Mouse (Mus musculus): ENCODE data around the gene Wfdc21. TPM values are rescaled to one million over a fixed set of nuclear protein-coding genes. Genes with fewer than 3 reads are reported as not detected.

Gene Wfdc21
- polyA plus RNA-seq, 1 experiment from 2014 or later, result not detected

DNA sequence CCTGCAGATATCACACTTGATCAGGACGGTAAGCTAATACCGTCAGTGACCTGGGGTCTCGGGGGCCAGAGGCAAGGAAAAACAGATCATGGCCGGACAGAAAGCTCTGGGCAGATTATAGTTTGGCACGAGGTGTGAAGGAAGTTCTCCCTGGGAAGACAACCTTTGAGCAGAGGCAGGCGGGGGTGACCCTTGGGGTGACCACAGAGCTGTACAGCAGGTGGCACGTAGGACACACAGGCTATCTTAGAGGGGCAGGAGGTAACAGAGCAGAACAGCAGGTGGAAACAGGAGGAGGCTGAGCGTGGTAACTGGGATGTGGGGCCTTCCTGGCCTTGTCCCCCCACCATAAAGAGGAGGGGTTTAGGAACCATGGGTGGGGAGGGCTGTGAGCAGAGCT, 41.6 kb downstream of the Wfdc21 start:
- Histone ChIP-seq H3K4me3 (ENCODE audit: low read depth, low read length) (no peak overlapping the region), H3K27ac (ENCODE audit: low read depth, low read length) (no peak overlapping the region), H3K27me3 (ENCODE audit: control insufficient read depth, insufficient read depth, low read length) (no peaks in the 10 kb centered on the region), H3K36me3 (ENCODE audit: control insufficient read depth, insufficient read depth, low read length) (no peaks in the 10 kb centered on the region), H3K4me2 (replicated peaks; ENCODE audit: low read depth, low read length) (no peak overlapping the region), H3K9ac (ENCODE audit: low read depth, low read length) (no peak overlapping the region), H3K9me3 (ENCODE audit: control insufficient read depth, low read length) (no peaks in the 10 kb centered on the region), H3K4me1 (replicated peaks; ENCODE audit: control insufficient read depth, insufficient read depth, low read length) (no peaks in the 10 kb centered on the region)
- ATAC-seq (ENCODE audit: low FRiP score) (no peak), DNase-seq (ENCODE audit: low spot score) (no peak)
- 75% methylated on average over 8 of the region's 8 CpGs for WGBS

DNA sequence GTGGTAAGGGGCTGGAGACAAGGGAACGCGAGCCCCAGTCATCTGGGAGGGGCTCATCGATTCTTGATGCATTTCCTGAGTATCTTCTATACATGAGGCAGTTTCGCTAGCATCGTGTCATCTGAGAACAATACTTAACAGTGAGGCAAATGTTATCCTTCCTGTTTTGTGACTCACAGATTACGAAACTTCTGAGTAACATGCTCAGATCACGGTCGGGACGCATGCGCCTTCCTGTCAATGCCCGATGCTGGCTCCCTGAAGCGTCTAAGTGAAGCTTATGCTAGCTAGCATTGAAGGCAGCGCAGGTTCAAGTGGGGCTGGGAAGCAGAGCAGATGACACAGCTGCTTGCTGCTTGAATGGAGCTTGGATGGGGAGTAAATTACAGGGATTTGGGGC, 42.5 kb downstream of the Wfdc21 start:
- Histone ChIP-seq H3K36me3 (ENCODE audit: control insufficient read depth, insufficient read depth, low read length) (no peaks in the 10 kb centered on the region), H3K4me3 (ENCODE audit: low read depth, low read length) (no peak overlapping the region), H3K9me3 (ENCODE audit: control insufficient read depth, low read length) (no peaks in the 10 kb centered on the region), H3K27me3 (ENCODE audit: control insufficient read depth, insufficient read depth, low read length) (no peaks in the 10 kb centered on the region), H3K4me2 (replicated peaks; ENCODE audit: low read depth, low read length) (no peak overlapping the region), H3K4me1 (replicated peaks; ENCODE audit: control insufficient read depth, insufficient read depth, low read length) (no peaks in the 10 kb centered on the region), H3K27ac (ENCODE audit: low read depth, low read length) (no peak overlapping the region), H3K9ac (ENCODE audit: low read depth, low read length) (no peak overlapping the region)
- WGBS, result 74% methylated on average over 13 of the region's 13 CpGs
- no peak for ATAC-seq (ENCODE audit: low FRiP score)
- no peak for DNase-seq (ENCODE audit: low spot score)

DNA sequence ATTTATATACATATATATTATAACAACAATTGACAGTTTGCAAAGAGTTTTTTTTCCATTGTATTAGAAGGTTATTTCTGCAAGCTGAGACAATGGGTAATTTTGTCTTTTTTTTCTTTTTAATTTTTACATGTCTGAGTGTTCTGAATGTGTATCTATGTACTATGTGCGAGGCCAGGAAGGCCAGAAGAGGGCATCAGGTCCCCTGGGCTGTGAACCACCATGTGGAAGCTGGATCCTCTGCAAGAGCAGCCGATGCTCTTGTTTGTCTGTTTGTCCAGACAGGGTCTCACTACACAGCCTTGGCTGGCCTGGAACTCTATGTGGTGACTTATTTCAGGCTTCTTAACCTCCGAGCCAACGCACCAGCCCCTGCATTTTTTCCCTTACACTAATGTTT, 44.4 kb downstream of the Wfdc21 start:
- H3K4me3 ChIP-seq (ENCODE audit: low read depth, low read length), result no peak overlapping the region
- H3K36me3 ChIP-seq (ENCODE audit: control insufficient read depth, insufficient read depth, low read length), result no peaks in the 10 kb centered on the region
- H3K4me2 ChIP-seq (replicated peaks; ENCODE audit: low read depth, low read length), result no peak overlapping the region
- ATAC-seq (ENCODE audit: low FRiP score) (no peak), DNase-seq (ENCODE audit: low spot score) (no peak)
- H3K27me3 ChIP-seq (ENCODE audit: control insufficient read depth, insufficient read depth, low read length), result no peaks in the 10 kb centered on the region
- H3K4me1 ChIP-seq (replicated peaks; ENCODE audit: control insufficient read depth, insufficient read depth, low read length), result no peaks in the 10 kb centered on the region
- WGBS, result 77% methylated on average over 4 of the region's 4 CpGs
- no peak overlapping the region for H3K9ac ChIP-seq (ENCODE audit: low read depth, low read length)
- H3K27ac ChIP-seq (ENCODE audit: low read depth, low read length), result no peak overlapping the region
- H3K9me3 ChIP-seq (ENCODE audit: control insufficient read depth, low read length), result no peaks in the 10 kb centered on the region

DNA sequence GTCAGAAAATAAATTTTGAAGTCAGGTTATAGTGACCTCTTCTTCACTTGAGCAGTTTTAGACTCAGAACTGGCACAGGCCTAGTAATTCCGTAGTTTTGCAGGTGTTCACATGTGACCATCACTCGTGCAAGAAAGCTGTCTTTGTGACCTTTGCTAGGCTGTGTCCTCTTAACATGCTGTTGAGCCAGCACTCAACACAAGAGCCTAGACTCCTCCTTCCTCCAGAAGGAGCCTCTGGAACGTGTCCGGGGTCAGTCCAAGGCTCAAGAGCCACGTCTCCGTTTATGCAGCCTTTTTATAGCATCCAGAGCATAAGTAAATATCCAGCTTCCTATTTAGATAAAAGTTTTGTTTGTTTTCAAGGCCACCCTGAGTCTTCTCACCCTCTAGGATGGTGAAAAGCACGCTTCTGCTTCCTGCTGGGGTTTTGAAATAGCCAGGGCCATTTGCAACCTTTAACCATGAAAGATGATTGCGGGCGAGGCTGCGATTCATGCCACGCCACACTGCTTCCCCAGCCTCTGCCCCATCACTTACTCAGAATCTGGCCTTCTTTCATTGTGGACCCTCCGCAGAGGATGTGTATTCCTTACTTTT, 45.7 kb downstream of the Wfdc21 start:
- Histone ChIP-seq H3K9ac (ENCODE audit: low read depth, low read length) (no peak overlapping the region), H3K4me2 (replicated peaks; ENCODE audit: low read depth, low read length) (no peak overlapping the region), H3K9me3 (ENCODE audit: control insufficient read depth, low read length) (no peaks in the 10 kb centered on the region), H3K36me3 (ENCODE audit: control insufficient read depth, insufficient read depth, low read length) (no peaks in the 10 kb centered on the region), H3K27me3 (ENCODE audit: control insufficient read depth, insufficient read depth, low read length) (no peaks in the 10 kb centered on the region), H3K27ac (ENCODE audit: low read depth, low read length) (no peak overlapping the region), H3K4me1 (replicated peaks; ENCODE audit: control insufficient read depth, insufficient read depth, low read length) (no peaks in the 10 kb centered on the region), H3K4me3 (ENCODE audit: low read depth, low read length) (no peak overlapping the region)
- no peak for DNase-seq (ENCODE audit: low spot score)
- 86% methylated on average over 12 of the region's 12 CpGs for WGBS
- no peak for ATAC-seq (ENCODE audit: low FRiP score)

DNA sequence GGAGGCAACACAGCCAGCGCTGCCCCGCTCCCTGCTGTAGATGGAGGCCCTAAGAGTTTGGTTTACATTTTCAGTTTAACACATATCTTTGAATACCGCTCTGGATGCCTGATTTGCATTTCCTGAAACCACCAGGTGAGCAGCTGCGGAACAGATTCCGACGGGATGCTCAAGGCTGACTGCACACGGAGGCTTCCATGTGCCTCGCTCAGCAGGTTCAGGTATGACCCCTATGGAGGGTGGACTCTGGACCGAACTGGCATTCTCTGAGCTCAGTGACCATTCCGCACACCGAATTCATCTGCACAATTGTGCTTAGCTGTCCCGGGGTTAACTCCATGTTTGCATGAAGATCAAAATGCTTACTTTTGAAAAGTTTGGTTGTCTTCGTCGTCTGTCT, 46.5 kb downstream of the Wfdc21 start:
- Histone ChIP-seq H3K27ac (ENCODE audit: low read depth, low read length) (no peak overlapping the region), H3K27me3 (ENCODE audit: control insufficient read depth, insufficient read depth, low read length) (no peaks in the 10 kb centered on the region), H3K9ac (ENCODE audit: low read depth, low read length) (no peak overlapping the region), H3K36me3 (ENCODE audit: control insufficient read depth, insufficient read depth, low read length) (no peaks in the 10 kb centered on the region), H3K9me3 (ENCODE audit: control insufficient read depth, low read length) (no peaks in the 10 kb centered on the region), H3K4me2 (replicated peaks; ENCODE audit: low read depth, low read length) (no peak overlapping the region), H3K4me3 (ENCODE audit: low read depth, low read length) (no peak overlapping the region), H3K4me1 (replicated peaks; ENCODE audit: control insufficient read depth, insufficient read depth, low read length) (no peaks in the 10 kb centered on the region)
- 87% methylated on average over 14 of the region's 14 CpGs for WGBS
- no peak for ATAC-seq (ENCODE audit: low FRiP score)
- DNase-seq (ENCODE audit: low spot score), result no peak

DNA sequence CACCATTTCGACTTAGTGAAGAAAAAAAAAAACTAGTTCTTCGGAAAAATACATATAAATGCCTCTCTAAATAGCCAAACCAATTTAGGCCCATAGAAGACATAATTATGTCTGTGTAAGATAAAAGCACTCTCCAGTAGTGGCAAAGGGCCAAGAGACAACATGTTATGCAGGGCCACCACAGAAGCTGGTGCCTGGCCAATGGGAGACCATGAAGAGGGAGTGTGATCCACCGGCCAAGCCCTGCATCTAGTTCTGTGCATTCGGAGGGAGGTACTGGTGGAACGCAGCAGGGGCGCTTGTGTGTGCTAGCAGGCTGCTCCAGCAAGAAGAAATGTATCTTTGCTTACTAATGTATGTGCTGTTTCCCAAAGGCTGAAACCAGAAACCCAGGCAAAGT, 49.4 kb downstream of the Wfdc21 start:
- Histone ChIP-seq H3K4me2 (replicated peaks; ENCODE audit: low read depth, low read length) (no peak overlapping the region), H3K4me1 (replicated peaks; ENCODE audit: control insufficient read depth, insufficient read depth, low read length) (no peaks in the 10 kb centered on the region), H3K9me3 (ENCODE audit: control insufficient read depth, low read length) (no peaks in the 10 kb centered on the region), H3K27ac (ENCODE audit: low read depth, low read length) (no peak overlapping the region), H3K36me3 (ENCODE audit: control insufficient read depth, insufficient read depth, low read length) (no peaks in the 10 kb centered on the region), H3K4me3 (ENCODE audit: low read depth, low read length) (no peak overlapping the region), H3K9ac (ENCODE audit: low read depth, low read length) (no peak overlapping the region), H3K27me3 (ENCODE audit: control insufficient read depth, insufficient read depth, low read length) (no peaks in the 10 kb centered on the region)
- DNase-seq (ENCODE audit: low spot score) (no peak), ATAC-seq (ENCODE audit: low FRiP score) (no peak)
- 92% methylated on average over 6 of the region's 6 CpGs for WGBS

DNA sequence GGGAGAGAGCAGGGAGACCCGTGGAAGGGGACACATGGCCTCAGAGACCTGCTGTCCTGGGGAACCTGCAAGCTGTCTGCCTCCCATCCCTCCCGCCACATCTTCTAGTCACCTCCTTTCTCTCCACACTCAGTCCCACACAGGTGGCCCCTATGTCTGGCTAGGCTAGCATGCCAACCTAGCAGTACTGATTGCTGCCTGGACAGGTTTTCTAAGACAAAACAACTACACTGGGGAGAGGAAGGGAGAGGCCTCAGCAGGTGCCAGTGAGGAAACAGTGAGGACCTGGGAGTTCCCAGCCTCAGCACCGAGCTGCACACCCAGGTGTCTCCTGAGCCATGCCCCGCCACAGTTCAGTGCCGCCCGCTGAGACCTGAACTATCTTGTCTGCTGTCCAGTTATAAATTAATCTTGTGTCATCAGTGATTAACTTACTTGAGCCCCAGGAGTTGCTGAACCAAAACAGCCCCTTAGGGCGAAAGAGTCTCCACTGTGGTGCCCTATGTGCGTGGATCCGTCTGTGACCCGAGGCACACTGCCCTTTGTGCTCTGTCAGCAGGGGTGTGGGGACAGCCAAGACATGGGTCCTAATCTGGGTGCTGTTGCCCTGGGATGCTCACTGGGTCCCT, 50.4 kb downstream of the Wfdc21 start:
- H3K9ac ChIP-seq (ENCODE audit: low read depth, low read length), result no peak overlapping the region
- ATAC-seq (ENCODE audit: low FRiP score) (no peak), DNase-seq (ENCODE audit: low spot score) (no peak)
- H3K4me3 ChIP-seq (ENCODE audit: low read depth, low read length), result no peak overlapping the region
- H3K27me3 ChIP-seq (ENCODE audit: control insufficient read depth, insufficient read depth, low read length), result no peaks in the 10 kb centered on the region
- H3K4me2 ChIP-seq (replicated peaks; ENCODE audit: low read depth, low read length), result no peak overlapping the region
- WGBS, result 77% methylated on average over 10 of the region's 10 CpGs
- H3K36me3 ChIP-seq (ENCODE audit: control insufficient read depth, insufficient read depth, low read length), result no peaks in the 10 kb centered on the region
- H3K27ac ChIP-seq (ENCODE audit: low read depth, low read length), result no peak overlapping the region
- no peaks in the 10 kb centered on the region for H3K4me1 ChIP-seq (replicated peaks; ENCODE audit: control insufficient read depth, insufficient read depth, low read length)
- no peaks in the 10 kb centered on the region for H3K9me3 ChIP-seq (ENCODE audit: control insufficient read depth, low read length)

DNA sequence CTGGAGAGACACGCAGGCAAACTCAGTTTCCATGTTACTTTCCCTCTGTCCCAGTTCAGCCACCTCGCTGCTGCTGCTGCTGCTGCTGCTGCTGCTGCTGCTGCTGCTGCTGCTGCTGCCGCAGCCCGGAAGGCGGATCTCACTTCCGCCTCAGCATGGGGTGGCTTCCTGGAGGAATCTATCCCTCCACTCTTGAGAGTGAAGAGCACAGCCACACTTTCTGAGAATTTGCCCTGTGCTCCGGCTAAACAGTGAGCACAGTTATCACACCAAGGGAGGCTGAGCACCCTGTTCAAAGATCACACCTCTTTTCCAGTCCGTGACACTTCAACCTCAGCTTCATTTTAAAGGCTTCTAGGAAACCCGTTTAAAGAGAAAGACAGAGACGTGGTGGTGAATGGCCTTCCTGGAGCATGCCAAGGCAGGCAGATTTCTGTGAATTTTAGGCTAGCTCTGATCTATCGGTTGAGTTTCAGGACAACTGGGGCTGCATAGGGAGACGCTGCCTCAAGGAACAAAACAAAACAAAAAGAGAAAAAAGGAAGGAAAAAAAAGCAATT, 53.2 kb downstream of the Wfdc21 start:
- no peaks in the 10 kb centered on the region for H3K4me1 ChIP-seq (replicated peaks; ENCODE audit: control insufficient read depth, insufficient read depth, low read length)
- ATAC-seq (ENCODE audit: low FRiP score) (no peak), DNase-seq (ENCODE audit: low spot score) (no peak)
- H3K4me3 ChIP-seq (ENCODE audit: low read depth, low read length), result no peak overlapping the region
- no peaks in the 10 kb centered on the region for H3K36me3 ChIP-seq (ENCODE audit: control insufficient read depth, insufficient read depth, low read length)
- no peak overlapping the region for H3K4me2 ChIP-seq (replicated peaks; ENCODE audit: low read depth, low read length)
- no peak overlapping the region for H3K9ac ChIP-seq (ENCODE audit: low read depth, low read length)
- no peaks in the 10 kb centered on the region for H3K27me3 ChIP-seq (ENCODE audit: control insufficient read depth, insufficient read depth, low read length)
- H3K9me3 ChIP-seq (ENCODE audit: control insufficient read depth, low read length), result no peaks in the 10 kb centered on the region
- H3K27ac ChIP-seq (ENCODE audit: low read depth, low read length), result no peak overlapping the region
- 71% methylated on average over 12 of the region's 12 CpGs for WGBS

DNA sequence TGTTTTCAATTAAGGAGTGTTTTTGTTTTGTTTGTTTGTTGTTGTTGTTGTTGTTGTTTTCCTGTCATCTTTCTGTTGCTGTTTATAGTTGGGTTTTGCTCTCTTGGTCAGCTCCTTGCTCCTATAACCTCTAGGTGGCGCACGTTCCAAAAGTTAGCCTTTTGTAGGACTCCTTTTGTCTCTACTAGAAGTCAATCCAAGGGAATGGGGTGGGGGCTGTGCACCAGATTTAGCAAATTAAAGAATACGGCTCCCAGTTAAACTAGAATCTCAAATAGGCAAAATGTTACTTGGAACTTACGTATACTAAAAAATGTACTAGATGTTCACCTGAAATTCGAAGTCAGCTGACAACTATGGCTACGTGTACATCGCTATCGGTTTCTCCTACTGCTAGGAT, 55.4 kb downstream of the Wfdc21 start:
- 70% methylated on average over 8 of the region's 8 CpGs for WGBS
- H3K4me2 ChIP-seq (replicated peaks; ENCODE audit: low read depth, low read length), result no peak overlapping the region
- H3K27ac ChIP-seq (ENCODE audit: low read depth, low read length), result no peak overlapping the region
- H3K27me3 ChIP-seq (ENCODE audit: control insufficient read depth, insufficient read depth, low read length), result no peaks in the 10 kb centered on the region
- DNase-seq (ENCODE audit: low spot score) (peak; percentile 54), ATAC-seq (ENCODE audit: low FRiP score) (no peak)
- no peaks in the 10 kb centered on the region for H3K4me1 ChIP-seq (replicated peaks; ENCODE audit: control insufficient read depth, insufficient read depth, low read length)
- no peak overlapping the region for H3K9ac ChIP-seq (ENCODE audit: low read depth, low read length)
- H3K9me3 ChIP-seq (ENCODE audit: control insufficient read depth, low read length), result no peaks in the 10 kb centered on the region
- H3K4me3 ChIP-seq (ENCODE audit: low read depth, low read length), result no peak overlapping the region
- no peaks in the 10 kb centered on the region for H3K36me3 ChIP-seq (ENCODE audit: control insufficient read depth, insufficient read depth, low read length)
